Mouse (Mus musculus) cerebellum, adult 11-12 months (tissue): ENCODE data around the gene Atg4a-ps.

Experiments used
- DNase-seq: peaks from one replicate; pipeline ENCODE4 v3.0.0; 2022

Atg4a-ps gene

GRCm38 (mm10) chr3:103625169-103625568 is 20.7 kb downstream of the Atg4a-ps start:
- DNase-seq, result no peak

DNA sequence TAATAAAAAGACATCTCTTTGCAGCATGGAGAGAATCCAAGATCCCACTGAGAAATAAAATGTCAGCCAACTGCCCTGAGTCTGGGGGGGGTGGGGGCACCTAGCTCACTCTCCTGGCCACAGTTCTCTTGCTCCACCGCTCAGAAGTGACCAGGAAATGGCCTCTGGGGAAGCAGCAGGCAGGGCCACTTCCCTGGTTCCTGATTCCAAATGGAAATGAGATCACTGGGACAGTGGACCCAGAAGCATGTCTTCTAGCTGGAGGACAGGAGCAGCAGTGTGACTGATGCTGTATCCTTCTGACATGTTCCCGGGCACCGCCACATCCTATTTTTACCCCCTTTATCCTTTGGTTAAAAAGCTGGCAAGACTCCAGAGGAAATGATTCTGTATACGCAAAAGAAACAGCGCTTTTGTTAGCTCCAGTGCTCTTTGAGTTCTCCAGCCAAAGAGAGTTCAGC is 21.2 kb downstream of the Atg4a-ps start:
- DNase-seq, result peak; percentile 74

- DNase-seq, result peak; percentile 37
Measured at GRCm38 (mm10) chr3:103623893-103624470, 21.9 kb downstream of the Atg4a-ps start.

DNA sequence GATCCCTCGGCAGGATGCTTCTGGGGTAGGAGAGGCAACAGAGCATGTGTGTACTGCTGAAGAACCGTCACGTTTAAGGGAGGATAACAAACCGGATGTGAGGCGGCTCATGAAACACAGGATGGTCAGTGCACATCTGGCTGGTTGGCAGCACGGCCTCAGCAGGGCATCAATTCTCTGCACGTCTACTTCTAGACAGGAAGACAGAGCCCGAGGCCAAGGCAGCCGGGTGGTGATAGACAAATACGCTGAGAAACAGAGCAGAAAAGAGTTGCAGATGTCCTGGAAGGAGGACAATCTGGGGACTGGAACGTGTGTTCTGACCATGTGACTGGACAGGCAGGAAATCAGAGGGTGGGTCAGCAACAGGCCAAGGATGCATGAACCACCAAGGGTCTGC is 25.8 kb downstream of the Atg4a-ps start:
- DNase-seq, result no peak

DNA sequence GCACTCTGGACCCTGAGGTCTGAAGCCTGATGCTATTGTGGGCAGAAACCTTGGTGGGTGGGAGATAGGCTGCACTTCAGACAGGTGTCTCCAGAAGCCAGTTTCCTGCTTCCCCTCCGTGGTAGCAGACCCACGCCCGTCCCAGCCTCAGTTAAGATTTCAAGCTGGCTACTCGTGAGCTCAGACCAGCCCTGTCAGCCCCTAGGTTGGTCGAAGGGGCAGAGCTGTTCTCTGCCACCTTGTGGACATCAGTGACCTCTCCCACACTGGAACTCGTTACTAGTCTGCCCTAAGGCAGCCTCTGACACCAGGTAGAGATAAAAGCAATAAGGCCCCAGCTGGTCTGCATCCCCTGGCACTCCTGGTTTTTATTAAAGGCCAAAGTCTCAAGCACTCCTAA is 28.9 kb downstream of the Atg4a-ps start:
- DNase-seq, result no peak

DNA sequence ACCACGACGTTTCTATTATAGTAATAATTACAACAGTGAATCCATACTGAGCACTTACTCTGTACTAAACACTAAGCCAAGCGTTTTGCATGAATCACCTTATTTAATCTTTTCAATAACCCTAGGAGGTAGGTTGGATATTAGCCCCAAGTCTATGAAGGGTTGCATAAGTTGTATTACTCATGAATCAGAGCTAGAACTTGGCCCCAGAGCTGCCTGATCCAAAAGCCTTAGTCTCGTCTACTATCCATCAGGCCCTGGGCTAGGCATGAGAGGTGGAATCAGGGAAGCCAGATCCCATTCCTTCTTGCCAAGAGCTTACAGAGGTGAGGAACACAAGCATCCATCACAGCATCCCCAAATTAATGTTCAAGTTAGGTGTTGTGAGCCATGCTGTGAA is 30.2 kb downstream of the Atg4a-ps start:
- no peak for DNase-seq

DNA sequence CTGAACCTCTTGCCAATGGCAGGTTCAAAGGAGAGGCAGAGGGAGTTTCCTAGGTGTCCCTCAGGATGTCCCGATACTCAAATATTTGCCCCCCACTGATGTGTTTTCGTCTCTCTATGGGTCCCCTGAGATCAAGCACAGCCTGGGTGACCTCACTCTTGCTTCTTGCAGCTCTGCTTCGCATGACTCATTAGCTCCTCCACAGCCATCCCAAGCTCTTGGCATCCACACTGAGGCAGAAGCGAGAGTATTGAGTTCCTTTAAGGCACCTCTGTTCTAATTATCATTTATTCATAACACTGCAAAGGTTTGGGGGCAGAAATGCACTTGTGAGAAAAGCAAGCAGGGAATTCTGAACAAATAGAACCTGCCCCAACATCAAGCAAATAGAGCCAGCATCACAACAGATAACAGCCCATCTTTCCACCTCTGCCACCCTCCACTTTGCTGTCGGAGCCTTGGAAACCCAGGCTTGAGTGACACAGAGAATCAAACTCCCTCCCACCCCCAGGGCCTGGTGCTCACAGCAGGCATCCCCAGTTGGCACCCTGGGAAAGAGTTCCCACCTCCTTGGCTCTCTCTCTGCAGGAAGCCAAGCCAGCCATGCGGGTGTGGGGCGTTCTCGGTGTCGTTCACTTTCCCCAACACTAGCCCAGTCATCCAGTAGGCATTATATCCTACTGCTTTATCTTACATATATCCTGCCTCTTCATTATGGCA is 33.1 kb downstream of the Atg4a-ps start:
- DNase-seq, result no peak

GRCm38 (mm10) chr3:103610231-103610630 is 35.6 kb downstream of the Atg4a-ps start:
- no peak for DNase-seq

- DNase-seq, result peak; percentile 81
Measured at GRCm38 (mm10) chr3:103606660-103607595, 38.9 kb downstream of the Atg4a-ps start.

DNA sequence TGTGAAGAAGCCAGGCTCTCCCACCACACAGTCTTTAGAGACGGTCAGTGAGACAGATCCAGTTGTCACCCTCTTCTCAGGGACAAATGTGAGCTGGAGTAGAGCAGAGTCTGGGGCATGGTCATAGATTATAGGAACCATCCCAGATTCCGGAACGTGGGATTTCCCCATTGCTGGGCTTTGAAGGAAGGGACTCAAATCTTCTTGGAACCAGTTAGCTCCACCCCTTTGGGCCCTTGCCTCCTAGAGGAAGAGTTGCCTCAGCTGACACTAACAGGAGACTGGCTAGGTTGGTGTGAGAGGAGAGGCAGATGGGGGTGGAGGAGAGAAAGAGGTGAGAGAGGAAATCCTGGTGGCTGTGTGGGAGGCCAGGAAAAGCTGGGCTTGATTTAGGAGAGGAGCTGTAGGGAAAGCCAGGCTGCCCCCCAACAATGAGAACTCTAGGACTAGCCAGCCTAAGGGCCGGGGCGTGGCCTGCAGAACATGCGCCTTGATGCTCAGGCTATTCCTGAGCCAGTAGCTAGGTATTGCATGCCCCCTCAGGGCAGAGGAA is 39.7 kb downstream of the Atg4a-ps start:
- no peak for DNase-seq

DNA sequence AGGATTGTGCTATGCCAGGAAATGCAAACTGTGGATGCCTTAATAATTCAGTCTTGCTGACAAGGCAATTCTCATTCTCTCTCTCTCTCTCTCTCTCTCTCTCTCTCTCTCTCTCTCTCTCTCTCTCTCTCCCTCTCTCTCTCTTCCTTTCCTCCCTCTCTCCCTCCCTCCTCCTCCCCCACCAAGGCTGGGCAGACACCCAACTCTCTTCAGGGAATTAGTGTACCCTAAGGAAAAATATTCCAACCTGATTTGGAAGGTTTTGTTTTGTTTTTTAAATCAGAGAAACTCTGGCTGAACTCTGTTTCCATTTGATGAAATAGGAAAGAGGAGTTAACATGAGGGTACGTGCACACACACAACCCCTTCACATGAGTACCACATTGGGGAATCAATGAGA is 44.3 kb downstream of the Atg4a-ps start:
- no peak for DNase-seq

GRCm38 (mm10) chr3:103601011-103601410 is 44.9 kb downstream of the Atg4a-ps start:
- DNase-seq, result no peak

DNA sequence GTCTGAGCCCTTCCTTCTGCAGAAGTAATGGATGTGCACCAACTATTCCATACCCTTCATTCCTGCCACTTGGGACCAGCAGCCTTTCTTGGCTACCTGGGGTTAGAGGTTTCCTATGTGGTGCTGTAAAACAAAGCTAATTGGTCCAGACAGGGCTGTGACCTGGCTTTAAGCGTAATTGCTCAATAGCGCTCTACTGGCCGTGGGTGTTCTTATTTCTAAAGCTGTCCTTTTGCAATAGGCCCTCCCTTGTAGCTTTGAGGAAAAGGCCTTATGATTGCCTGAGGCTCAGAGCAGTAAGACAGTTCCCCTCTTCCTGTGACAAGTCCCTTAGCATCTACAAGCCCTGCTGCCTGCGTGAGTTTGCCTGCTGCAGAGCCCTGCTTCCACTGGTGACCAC is 48.3 kb downstream of the Atg4a-ps start:
- no peak for DNase-seq

GRCm38 (mm10) chr3:103595271-103595810 is 50.5 kb downstream of the Atg4a-ps start:
- DNase-seq, result no peak
